7 mouse cellular contexts compared by ENCODE assay signal in the genomic region with DNA sequence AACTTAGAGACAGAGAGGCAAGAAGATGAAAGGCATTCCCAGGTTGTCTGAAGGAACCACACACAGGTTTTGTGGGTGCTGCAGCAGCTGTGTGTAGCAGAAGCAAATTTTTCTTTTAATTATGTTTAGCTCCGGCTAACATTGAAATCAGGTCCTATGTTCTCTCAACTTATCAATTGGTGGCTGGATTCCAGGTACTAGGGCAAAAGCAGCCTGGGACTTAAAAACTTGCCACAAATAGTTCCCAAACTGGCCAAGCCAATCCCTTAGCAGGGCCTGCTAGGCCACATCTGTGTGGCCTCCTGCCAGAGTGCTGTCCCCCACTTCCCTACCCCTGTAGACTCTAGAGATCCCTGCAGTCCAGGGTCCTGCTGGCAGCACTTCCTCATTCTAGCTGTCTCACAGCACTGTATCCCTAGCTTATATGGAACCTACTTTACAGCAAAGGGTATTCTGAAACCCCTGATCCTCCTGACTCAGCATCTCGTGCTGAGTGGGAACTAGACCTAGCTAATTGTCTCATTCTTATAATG. TPM values are rescaled to one million over a fixed set of nuclear protein-coding genes. Genes with fewer than 3 reads are reported as not detected.
DNase-seq lines count a peak whose midpoint lies in the region; ATAC-seq lines count a peak whose summit lies in the region.

No protein-coding gene starts in this region.

- no peak overlapping the region for H3K4me3 ChIP-seq in liver, embryonic 11.5 days (ENCODE audit: low read depth, low read length)

- H3K36me3 ChIP-seq in liver, embryonic 11.5 days (ENCODE audit: control insufficient read depth, insufficient read depth, low read length): no peaks in the 10 kb centered on the region

- peak; percentile 99 for ATAC-seq in granulocyte monocyte progenitor cell, adult 5-6 weeks (replicated peaks; ENCODE audit: poor library complexity, severe bottlenecking)
- no peak for ATAC-seq in liver, embryonic 11.5 days (replicated peaks; ENCODE audit: low FRiP score)

- no peak overlapping the region for H3K9ac ChIP-seq in liver, embryonic 11.5 days (ENCODE audit: low read depth, low read length)

- peaks cover 9% of the 10 kb centered on the region for H3K4me1 ChIP-seq in liver, embryonic 11.5 days (replicated peaks; ENCODE audit: control insufficient read depth, insufficient read depth, low read length)

- no peaks in the 10 kb centered on the region for H3K27me3 ChIP-seq in liver, embryonic 11.5 days (replicated peaks; ENCODE audit: control insufficient read depth, insufficient read depth, low read length)

- DNase-seq in 3134 (ENCODE audit: extremely low read depth, insufficient read length, low spot score) (peak; percentile 65), 3T3-L1 (ENCODE audit: low read depth, low spot score) (peak; percentile 65)
- DNase-seq in liver, embryonic 11.5 days (ENCODE audit: low spot score): no peak
- DNase-seq in natural killer cell, adult 2 months (ENCODE audit: low spot score in 2 of 2): no peak
- DNase-seq in urinary bladder, postnatal 14 days (ENCODE audit: low spot score): no peak
- DNase-seq in layer of hippocampus, postnatal 36 days: no peak

- WGBS in liver, embryonic 11.5 days: 70% methylated on average over 2 of the region's 2 CpGs

- H3K9me3 ChIP-seq in liver, embryonic 11.5 days (ENCODE audit: control insufficient read depth, low read length): no peaks in the 10 kb centered on the region

- no peak overlapping the region for H3K4me2 ChIP-seq in liver, embryonic 11.5 days

- H3K27ac ChIP-seq in liver, embryonic 11.5 days (ENCODE audit: low read depth, low read length): peak overlapping the region; percentile 90

RNA-seq across cellular contexts. Expression of a gene that starts 23.2 kb away (rescaled TPM):
- total RNA-seq in granulocyte monocyte progenitor cell, adult 5-6 weeks (2014; fragmentation: Nextera tagmentation): not detected in 2 replicates
- total RNA-seq in granulocyte monocyte progenitor cell, adult 5-6 weeks (2017): not detected in 2 replicates
- polyA plus RNA-seq in liver, embryonic 11.5 days (2014; fragmentation: Nextera tagmentation; extraction: Ambion mirVana): 3.6 and 4.1 TPM in 2 replicates
- 1 to 10 TPM; 3.2 to 4.3 TPM for total RNA-seq in layer of hippocampus, postnatal 36 days (2021)

Comparison
In these comparisons a context has a peak if more than half of its experiments do, and no peak if none do; other contexts are left out.
1. DNase-seq: peak in 3134 (single experiment) and 3T3-L1 (single experiment); none in liver, embryonic 11.5 days (single experiment), natural killer cell, adult 2 months (0 of 2), urinary bladder, postnatal 14 days (single experiment) and layer of hippocampus, postnatal 36 days (0 of 2).
2. RNA of a gene that starts 23.2 kb away (total RNA-seq): 3.2 to 4.3 TPM in layer of hippocampus, postnatal 36 days; not detected in granulocyte monocyte progenitor cell, adult 5-6 weeks; every median in the first group is over 4 times any median in the second.